Mouse (Mus musculus) Patski (cell line): Measurements from ENCODE around the gene Acsf3. TPM values are rescaled to one million over a fixed set of nuclear protein-coding genes. Genes with fewer than 3 reads are reported as not detected.

ENCODE experiments used
- ATAC-seq: fragments of 100-300 bp; one replicate; pipeline ENCODE4 v1.8.0; 2021
- CTCF ChIA-PET: fragments of 350-600 bp; sonication (Branson Sonifier 250); formaldehyde crosslinking; loops from one replicate; lab custom pipeline; 2022; ENCODE audit warnings: inconsistent platforms; lab: Charles Lee
- POLR2A ChIA-PET: fragments of 350-600 bp; sonication (Branson Sonifier 250); formaldehyde crosslinking; loops from one replicate; lab custom pipeline; 2022; ENCODE audit warnings: antibody characterized with exemption, inconsistent platforms; lab: Charles Lee
- DNase-seq: peaks from one replicate; pipeline ENCODE4 v3.0.0-alpha.2; 2011; ENCODE audit warnings: low read depth, low spot score
- H3K27me3 ChIP-seq: fragments of 371-371 bp; one replicate; pipeline ENCODE4 v1.5.1; 2021
- CTCF ChIP-seq: fragments of 100-300 bp; IDR thresholded peaks from one replicate; pipeline ENCODE4 v1.5.1; 2021
- in situ Hi-C: fragments of 300-500 bp; cut with MboI; formaldehyde crosslinking; loops from 3 replicates; pipeline ENCODE4 v1.11.1; 2018; ENCODE audit warnings: low pct_unique_long_range_greater_than_20kb, mixed read lengths
- polyA plus RNA-seq: library from polyadenylated mRNA; unstranded; gene quantifications from one replicate; pipeline ENCODE4 v1.2.3, GENCODE M21; 2021

Gene Acsf3
- polyA plus RNA-seq, 1 experiment from 2014 or later, result 25.5 TPM

DNA sequence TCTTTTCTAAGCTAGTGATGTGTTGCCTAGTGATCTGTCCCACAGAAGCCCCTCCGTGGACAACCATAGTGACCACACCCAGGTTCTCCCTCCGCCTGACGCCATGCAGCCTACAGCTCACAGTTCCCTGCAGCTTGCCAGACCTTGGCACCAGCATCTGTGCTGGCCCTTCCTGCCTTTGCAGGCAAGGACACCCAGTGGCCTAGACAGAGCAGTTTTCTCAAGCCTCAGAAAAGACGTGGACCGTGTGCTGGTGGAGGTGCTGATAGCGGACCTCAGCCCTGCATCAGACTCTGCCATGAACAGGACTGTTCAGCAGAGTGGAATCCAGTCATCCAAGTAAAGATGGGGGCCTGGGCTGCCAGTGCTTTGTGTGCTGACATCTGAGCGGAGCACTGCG, 35.1 kb downstream of the Acsf3 start:
- DNase-seq (no peak), ATAC-seq (no peak)
- H3K27me3 ChIP-seq, result no peaks in the 10 kb centered on the region
- in situ Hi-C loops, result no loop called here
- CTCF ChIA-PET, result no interaction called here
- POLR2A ChIA-PET, result no interaction called here
- TF ChIP-seq CTCF, result no peak

DNA sequence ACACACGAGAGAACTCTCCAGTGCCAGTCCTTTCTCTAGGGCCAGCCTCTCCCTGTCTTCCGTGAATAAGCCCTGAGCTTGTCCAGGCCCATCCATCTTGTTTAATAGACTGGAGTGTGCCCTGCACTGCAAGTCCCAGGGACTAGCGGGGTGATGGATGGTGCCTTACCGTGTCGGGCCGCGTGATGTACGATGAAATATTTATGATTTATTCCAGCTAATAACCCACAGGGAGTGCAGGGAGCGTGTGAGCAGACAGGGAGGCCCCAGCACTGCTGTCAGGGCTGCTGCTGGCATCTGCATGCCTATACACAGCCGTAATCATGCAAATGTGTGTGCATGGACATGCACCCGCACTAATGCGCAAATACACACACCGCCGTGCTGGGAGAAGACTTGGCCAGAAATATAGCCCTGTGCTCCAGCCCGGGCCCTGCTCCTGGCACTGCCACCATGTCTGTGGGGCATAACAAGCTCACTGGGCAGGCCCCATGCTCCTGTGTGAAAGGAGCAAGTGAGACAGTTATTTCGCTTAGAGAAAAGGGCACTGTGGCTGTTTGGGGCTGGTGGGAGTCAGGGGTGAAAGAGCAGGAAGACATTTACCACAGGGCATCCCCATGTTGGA, 36.7 kb downstream of the Acsf3 start:
- no peaks in the 10 kb centered on the region for H3K27me3 ChIP-seq
- ATAC-seq (no peak), DNase-seq (no peak)
- POLR2A ChIA-PET, result interaction anchor here (1.5 to 1.7 kb wide), 2 partner anchors 8 to 18 kb away, joined by 3 to 4 read pairs; no protein-coding TSS in a partner anchor
- in situ Hi-C loops, result no loop called here
- no peak for TF ChIP-seq CTCF
- CTCF ChIA-PET, result interaction anchor here (1.7 kb wide), 1 partner anchor 14 kb away, joined by 4 read pairs; no protein-coding TSS in a partner anchor

DNA sequence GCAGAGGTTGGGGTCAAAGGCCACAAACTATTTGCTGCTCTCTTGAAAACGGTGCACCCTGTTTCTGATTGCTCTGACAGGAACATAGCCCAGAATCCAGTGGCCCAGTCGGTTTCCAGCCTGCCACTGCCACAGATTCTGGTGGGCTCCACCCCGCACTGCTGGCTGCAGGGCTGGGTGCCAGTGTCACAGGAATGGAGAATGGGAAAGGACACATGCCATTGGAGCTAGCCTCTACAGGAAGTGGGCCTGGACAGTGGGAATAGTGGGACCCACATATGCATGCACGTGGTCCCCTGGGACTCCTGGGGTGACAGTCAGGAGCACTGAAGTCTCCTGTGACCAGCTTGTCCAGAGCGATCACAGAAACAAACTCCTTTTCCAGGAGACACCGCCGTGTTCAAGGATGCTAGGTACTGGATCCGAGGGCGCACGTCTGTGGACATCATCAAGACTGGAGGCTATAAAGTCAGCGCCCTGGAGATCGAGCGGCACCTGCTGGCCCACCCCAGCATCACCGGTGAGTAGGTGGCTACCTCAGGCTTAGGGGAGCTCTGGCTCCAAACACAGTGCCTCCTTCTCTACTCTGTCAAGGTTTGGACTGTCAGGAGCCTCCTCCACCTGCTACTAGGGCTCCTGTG, 37.4 kb downstream of the Acsf3 start:
- no peak for DNase-seq
- CTCF ChIA-PET, result interaction anchor here (1.7 kb wide), 1 partner anchor 15 kb away, joined by 4 read pairs; no protein-coding TSS in a partner anchor
- TF ChIP-seq CTCF, result no peak
- H3K27me3 ChIP-seq, result no peaks in the 10 kb centered on the region
- no peak for ATAC-seq
- POLR2A ChIA-PET, result no interaction called here
- in situ Hi-C loops, result no loop called here

DNA sequence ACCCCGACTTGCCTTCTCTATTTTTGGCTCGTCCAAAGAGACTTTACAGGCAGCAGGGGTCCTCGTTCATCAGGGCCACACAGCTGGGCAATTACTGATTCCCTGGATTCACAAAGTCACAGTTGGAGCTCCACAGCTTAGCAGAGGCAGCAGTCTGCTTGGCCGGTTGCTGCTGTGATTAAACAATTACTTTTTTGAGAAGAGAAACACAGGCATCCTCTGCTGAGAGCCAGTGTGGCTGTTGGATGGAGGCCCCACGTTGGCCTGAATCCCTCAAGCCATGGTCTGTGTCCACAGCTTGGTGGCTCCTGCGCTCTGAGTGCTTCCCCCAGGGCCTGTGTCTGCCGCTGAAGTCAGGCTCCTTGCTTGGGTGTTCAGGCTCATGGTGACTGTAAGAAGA, 39.3 kb downstream of the Acsf3 start:
- TF ChIP-seq CTCF, result no peak
- in situ Hi-C loops, result no loop called here
- ChIA-PET CTCF (no interaction called here), POLR2A (no interaction called here)
- H3K27me3 ChIP-seq, result no peaks in the 10 kb centered on the region
- DNase-seq (no peak), ATAC-seq (no peak)

DNA sequence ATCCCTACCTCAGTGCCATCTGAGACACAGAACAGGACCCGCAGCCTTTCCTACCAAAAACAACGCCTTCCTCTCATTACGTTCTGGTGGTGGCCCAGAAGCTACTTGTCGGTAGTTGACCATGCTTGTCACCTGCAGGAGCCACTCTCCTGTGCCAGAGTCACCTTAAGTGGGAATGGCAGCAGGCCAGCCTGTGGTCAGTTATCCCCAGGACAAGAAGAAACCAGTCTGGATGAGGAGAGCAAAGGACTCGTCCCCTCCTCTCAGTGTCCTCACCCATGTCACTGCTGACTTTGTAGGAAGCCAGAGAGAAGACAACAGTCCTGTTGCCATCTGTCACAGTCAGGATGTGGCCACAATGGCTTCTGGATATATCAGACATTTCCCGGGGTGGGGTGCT, 41.7 kb downstream of the Acsf3 start:
- TF ChIP-seq CTCF, result no peak
- H3K27me3 ChIP-seq, result no peaks in the 10 kb centered on the region
- ChIA-PET CTCF (no interaction called here), POLR2A (interaction anchor here (0.8 kb wide), 1 partner anchor 203 kb away, joined by 3 read pairs; no protein-coding TSS in a partner anchor)
- ATAC-seq, result no peak
- in situ Hi-C loops, result no loop called here
- no peak for DNase-seq

DNA sequence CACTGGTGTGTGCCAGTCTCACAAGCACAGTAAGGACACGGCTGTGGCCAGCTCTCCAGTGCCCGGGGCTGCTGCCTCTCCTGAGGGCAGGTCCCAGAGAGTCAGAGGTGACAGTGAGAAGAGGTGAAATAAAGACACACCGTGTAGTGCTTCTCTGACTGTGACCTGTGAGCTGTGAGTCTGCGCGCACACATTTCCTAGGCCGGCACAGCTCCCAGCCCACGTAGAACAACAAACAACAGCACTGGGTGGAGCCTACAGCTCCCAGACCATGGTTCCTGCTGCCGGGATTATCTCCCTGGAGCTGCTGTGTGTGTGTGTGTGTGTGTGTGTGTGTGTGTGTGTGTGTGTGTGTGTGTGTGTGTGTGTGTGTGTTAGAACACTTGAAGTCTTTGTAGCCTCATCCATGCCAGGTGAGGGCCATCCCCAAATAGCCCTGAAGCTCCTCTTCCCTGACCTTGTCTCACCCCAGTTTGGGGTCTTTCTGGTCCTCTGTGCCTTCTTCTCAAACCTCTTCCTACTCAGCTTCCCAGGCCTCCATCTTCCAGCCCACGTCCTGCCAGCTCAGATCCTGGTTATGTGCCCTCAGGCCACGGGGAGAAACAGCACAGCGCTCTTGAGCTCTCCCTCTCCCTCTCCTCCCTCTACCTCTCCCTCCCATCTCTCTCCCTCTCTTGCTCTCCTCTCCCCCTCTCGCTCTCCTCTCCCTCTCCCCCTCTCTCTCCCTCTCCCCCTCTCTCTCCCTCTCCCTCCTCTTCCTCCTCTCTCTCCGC, 42.6 kb downstream of the Acsf3 start:
- no peak for DNase-seq
- no peak for ATAC-seq
- TF ChIP-seq CTCF, result no peak
- ChIA-PET POLR2A (no interaction called here), CTCF (no interaction called here)
- in situ Hi-C loops, result no loop called here
- H3K27me3 ChIP-seq, result no peaks in the 10 kb centered on the region

DNA sequence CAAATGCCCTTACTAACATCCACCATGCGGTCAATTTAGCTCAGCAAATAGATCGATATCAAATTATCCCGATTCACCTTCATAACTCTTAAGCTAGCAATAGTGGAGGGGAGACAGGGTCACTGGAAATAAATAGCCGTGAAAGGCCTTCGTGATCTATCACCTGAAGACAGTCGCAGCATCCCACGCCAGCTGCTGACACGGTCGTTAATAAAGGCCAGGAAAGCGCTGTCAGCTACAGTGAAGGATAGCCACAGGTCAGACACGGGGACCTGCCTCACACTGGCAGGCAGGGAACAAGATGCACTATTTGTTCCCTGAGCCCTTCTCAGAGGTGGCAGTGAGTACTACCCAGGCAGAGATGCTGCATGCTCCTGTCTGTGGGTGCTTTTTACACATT, 44.5 kb downstream of the Acsf3 start:
- POLR2A ChIA-PET, result interaction anchor here (1.2 kb wide), 1 partner anchor 8 kb away, joined by 3 read pairs; no protein-coding TSS in a partner anchor
- ATAC-seq, result no peak
- CTCF ChIA-PET, result interaction anchor here (0.7 kb wide), 1 partner anchor 126 kb away, joined by 3 read pairs; no protein-coding TSS in a partner anchor
- no peak for DNase-seq
- H3K27me3 ChIP-seq, result no peaks in the 10 kb centered on the region
- no peak for TF ChIP-seq CTCF
- in situ Hi-C loops, result no loop called here

DNA sequence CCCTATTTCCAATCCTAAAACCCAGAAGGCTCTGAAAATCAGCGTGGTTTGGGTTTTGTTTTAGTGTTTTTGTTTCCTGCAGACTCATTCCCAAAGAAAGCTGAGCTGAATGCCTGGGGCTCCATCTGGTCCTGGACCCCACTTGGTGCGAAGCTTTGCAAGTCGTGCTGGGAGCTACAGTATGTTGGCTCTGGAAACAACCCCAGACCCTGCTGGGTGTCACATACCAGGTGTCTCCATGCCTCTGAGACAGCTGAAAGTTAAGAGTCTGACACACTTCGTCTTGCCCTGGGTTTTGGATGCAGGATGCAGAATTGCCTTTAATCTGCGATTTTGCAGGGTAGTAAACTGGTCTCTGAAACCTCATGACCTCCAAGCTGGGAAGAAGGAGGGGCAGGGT, 49.3 kb downstream of the Acsf3 start:
- CTCF ChIA-PET, result no interaction called here
- ATAC-seq, result no peak
- in situ Hi-C loops, result no loop called here
- H3K27me3 ChIP-seq, result no peaks in the 10 kb centered on the region
- no peak for TF ChIP-seq CTCF
- POLR2A ChIA-PET, result no interaction called here
- no peak for DNase-seq

DNA sequence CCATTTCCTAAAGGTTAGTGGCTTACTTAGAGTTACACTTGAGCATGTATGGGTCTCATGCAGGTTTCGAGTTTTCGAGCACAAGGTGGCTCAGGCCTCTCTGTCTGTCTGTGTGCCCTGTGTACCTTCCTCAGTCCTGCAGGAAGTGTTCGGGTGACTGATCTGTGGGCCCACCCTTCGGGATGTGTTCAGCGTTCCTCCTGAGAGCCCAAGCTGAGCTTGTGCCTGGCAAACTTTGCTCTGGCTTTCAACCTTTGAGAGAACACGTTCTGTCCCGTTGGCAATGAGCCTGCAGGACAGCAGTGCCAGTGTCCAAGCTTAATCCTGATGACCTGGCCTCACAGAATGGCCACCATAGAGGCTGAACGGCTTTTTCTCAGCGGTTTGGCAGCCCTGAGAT, 49.7 kb downstream of the Acsf3 start:
- TF ChIP-seq CTCF, result no peak
- ATAC-seq (no peak), DNase-seq (no peak)
- in situ Hi-C loops, result no loop called here
- no peaks in the 10 kb centered on the region for H3K27me3 ChIP-seq
- CTCF ChIA-PET, result no interaction called here
- POLR2A ChIA-PET, result no interaction called here

DNA sequence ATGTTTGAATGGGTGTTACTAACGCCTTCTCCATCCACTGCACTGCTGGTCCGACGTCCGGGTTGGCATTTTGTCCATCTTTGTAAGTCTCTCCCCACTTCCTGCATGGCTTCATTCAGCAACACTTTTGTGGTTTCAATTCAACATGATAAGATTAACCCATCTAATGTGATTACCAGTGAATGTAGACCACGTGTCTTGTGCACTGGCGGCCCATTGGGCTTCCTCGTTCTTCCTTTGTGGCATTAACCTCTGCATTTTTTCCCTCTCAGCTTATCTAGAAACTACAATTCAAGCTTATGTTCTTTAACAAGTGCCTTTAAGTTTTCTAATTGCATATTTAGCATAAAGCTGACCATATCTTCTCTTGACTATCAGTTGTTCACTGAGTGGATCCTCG, 50.1 kb downstream of the Acsf3 start:
- POLR2A ChIA-PET, result no interaction called here
- no peaks in the 10 kb centered on the region for H3K27me3 ChIP-seq
- in situ Hi-C loops, result no loop called here
- CTCF ChIA-PET, result no interaction called here
- DNase-seq, result no peak
- no peak for ATAC-seq
- TF ChIP-seq CTCF, result no peak

DNA sequence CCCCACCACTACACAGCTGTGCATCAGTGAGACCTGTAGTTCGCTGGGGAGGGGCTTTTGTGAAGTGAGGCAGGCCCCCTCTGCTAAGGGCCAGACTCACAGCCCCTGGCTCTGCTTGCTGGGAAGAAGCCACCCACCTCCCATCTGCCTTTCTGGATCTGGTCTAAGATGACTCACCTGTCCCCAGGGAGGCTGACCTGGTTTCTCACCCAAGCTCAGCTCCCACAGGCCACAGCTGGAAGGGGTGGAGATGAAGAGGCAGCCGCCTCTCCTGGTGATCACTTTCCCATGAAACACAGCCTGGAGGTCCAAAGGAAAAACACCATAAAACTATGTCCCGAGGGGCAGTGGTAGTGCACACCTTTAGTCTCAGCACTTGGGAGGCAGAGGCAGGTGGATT, 54.1 kb downstream of the Acsf3 start:
- in situ Hi-C loops, result no loop called here
- ChIA-PET POLR2A (no interaction called here), CTCF (interaction anchor here (1.2 kb wide), 1 partner anchor 211 kb away, joined by 4 read pairs; no protein-coding TSS in a partner anchor)
- ATAC-seq (no peak), DNase-seq (no peak)
- H3K27me3 ChIP-seq, result no peaks in the 10 kb centered on the region
- no peak for TF ChIP-seq CTCF
